Mouse (Mus musculus): ENCODE data around the gene Dph1.

DNA sequence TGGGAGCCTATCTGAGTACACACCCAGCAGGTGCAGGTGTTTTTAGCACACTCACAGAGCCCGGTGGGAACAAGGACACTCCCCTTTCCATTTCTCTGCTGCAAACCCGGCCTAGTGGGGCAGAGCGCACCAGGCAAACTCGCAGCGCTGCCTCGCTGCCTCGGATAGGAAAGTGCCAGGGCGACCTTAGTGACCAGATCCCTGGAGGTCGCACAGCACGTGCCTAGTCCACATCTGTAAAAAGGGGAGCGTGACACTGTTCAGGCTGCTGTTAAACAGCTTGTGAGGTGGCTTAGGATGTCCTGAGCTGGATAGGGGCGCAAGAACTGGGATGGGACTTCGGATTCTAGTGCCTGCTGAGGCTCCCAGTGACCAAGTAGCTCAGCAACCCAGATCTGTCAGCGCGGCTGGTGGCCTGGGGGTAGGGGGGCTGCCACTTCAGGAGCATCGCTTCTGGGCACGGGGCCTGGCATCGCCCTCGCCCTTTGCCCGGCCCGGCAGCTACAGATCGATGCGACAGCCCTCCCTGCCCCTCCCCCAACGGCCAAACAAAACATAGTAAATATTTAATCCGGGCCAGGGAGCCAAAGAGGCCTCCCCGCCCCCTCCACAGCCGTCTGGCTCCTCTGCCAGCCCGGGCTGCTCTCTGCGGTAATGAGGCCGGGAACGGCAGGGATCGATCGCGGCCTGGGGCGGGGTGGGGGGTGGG is 22.5 kb upstream of the Dph1 start:
- TF ChIP-seq CTCF (IDR thresholded peaks at IDR 0.05; ENCODE audit: control insufficient read depth, insufficient read depth, low read length) (no peak), POLR2A (IDR thresholded peaks at IDR 0.05; ENCODE audit: borderline replicate concordance, control insufficient read depth, low read depth, low read length) (no peak)
